Mouse (Mus musculus): Measurements from ENCODE around the gene Dpp6.

The Dpp6 gene

GRCm38 (mm10) chr5:27739216-27739615 lies 922.2 kb downstream of the Dpp6 start:
- no peak for DNase-seq (ENCODE audit: low spot score in 2 of 2)

GRCm38 (mm10) chr5:27744944-27745343 lies 927.9 kb downstream of the Dpp6 start:
- DNase-seq (ENCODE audit: low spot score in 2 of 2): no peak

GRCm38 (mm10) chr5:27765780-27766179 lies 948.8 kb downstream of the Dpp6 start:
- no peak for DNase-seq (ENCODE audit: low spot score in 2 of 2)

- no peak for DNase-seq (ENCODE audit: low spot score in 2 of 2)
Measured at GRCm38 (mm10) chr5:27767948-27768347, 950.9 kb downstream of the Dpp6 start.

All from right cerebral cortex, postnatal 36 days (tissue).